Comparison of ENCODE assay signal across 9 mouse cellular contexts in genomic region chr11:88164213-88164723, GRCm38 (mm10). TPM values are rescaled to one million over a fixed set of nuclear protein-coding genes. Genes with fewer than 3 reads are reported as not detected.
DNase-seq lines count a peak whose midpoint lies in the region; ATAC-seq and TF ChIP-seq lines count a peak whose summit lies in the region.
"Had no signal": no experiment of that assay in that cellular context is flagged by ENCODE, and none has a peak within 500 bp of the region (broad histone marks: within the 10 kb centered on the region; RNA-seq: fewer than 3 reads in every experiment).

No protein-coding gene starts in this region.

- ATAC-seq in forebrain, embryonic 13.5 days, result no peak
- no peak for ATAC-seq in forebrain, embryonic 11.5 days (replicated peaks; ENCODE audit: low FRiP score)
- ATAC-seq in lung, embryonic 14.5 days (ENCODE audit: insufficient read depth), result no peak
- ATAC-seq in hindbrain, embryonic 13.5 days (ENCODE audit: low FRiP score), result no peak
- ATAC-seq: midbrain, embryonic 13.5 days had no signal

- H3K9me3 ChIP-seq in forebrain, embryonic 13.5 days (replicated peaks), result no peaks in the 10 kb centered on the region
- H3K9me3 ChIP-seq in forebrain, embryonic 11.5 days (ENCODE audit: control insufficient read depth, low read length), result no peaks in the 10 kb centered on the region
- no peaks in the 10 kb centered on the region for H3K9me3 ChIP-seq in lung, embryonic 14.5 days (ENCODE audit: low read depth, low read length)
- no peaks in the 10 kb centered on the region for H3K9me3 ChIP-seq in hindbrain, embryonic 13.5 days
- H3K9me3 ChIP-seq: midbrain, embryonic 13.5 days had no signal

- no peak for DNase-seq in forebrain, embryonic 11.5 days (ENCODE audit: low spot score)
- no peak for DNase-seq in lung, embryonic 14.5 days
- no peak for DNase-seq in lung, adult 2 months
- no peak for DNase-seq in cerebellum, postnatal 10 days
- no peak for DNase-seq in left cerebral cortex, postnatal 4 days

- H3K36me3 ChIP-seq in forebrain, embryonic 13.5 days (ENCODE audit: poor library complexity, severe bottlenecking), result no peaks in the 10 kb centered on the region
- no peaks in the 10 kb centered on the region for H3K36me3 ChIP-seq in forebrain, embryonic 11.5 days (ENCODE audit: control insufficient read depth, insufficient read depth, low read length)
- H3K36me3 ChIP-seq in lung, embryonic 14.5 days (ENCODE audit: insufficient read depth), result no peaks in the 10 kb centered on the region
- H3K36me3 ChIP-seq in hindbrain, embryonic 13.5 days, result no peaks in the 10 kb centered on the region
- H3K36me3 ChIP-seq: midbrain, embryonic 13.5 days had no signal

- peaks cover 62% of the 10 kb centered on the region for H3K4me1 ChIP-seq in forebrain, embryonic 13.5 days
- peaks cover 27% of the 10 kb centered on the region for H3K4me1 ChIP-seq in forebrain, embryonic 11.5 days (replicated peaks; ENCODE audit: control insufficient read depth, insufficient read depth, low read length)
- H3K4me1 ChIP-seq in lung, embryonic 14.5 days (ENCODE audit: insufficient read depth), result peaks cover 30% of the 10 kb centered on the region
- H3K4me1 ChIP-seq in lung, adult 2 months (ENCODE audit: control insufficient read depth, insufficient read depth, low read length), result peaks cover 26% of the 10 kb centered on the region
- H3K4me1 ChIP-seq in hindbrain, embryonic 13.5 days (replicated peaks), result peaks cover 64% of the 10 kb centered on the region
- peaks cover 41% of the 10 kb centered on the region for H3K4me1 ChIP-seq in olfactory bulb, adult 2 months (ENCODE audit: control insufficient read depth, insufficient read depth, low read length)

- no peak for TF ChIP-seq POLR2A in lung, adult 2 months (IDR thresholded peaks at IDR 0.05; ENCODE audit: borderline replicate concordance, extremely low read depth, low read depth, low read length)
- no peak for TF ChIP-seq POLR2A in olfactory bulb, adult 2 months (IDR thresholded peaks at IDR 0.05; ENCODE audit: insufficient read depth, low read depth, low read length)

- H3K4me3 ChIP-seq in forebrain, embryonic 13.5 days, result no peak overlapping the region
- no peak overlapping the region for H3K4me3 ChIP-seq in forebrain, embryonic 11.5 days (ENCODE audit: low read depth, low read length)
- no peak overlapping the region for H3K4me3 ChIP-seq in lung, embryonic 14.5 days (ENCODE audit: low read depth, low read length)
- no peak overlapping the region for H3K4me3 ChIP-seq in lung, adult 2 months (replicated peaks; ENCODE audit: extremely low read depth, low read depth, low read length)
- H3K4me3 ChIP-seq in hindbrain, embryonic 13.5 days, result no peak overlapping the region
- no peak overlapping the region for H3K4me3 ChIP-seq in olfactory bulb, adult 2 months (ENCODE audit: insufficient read depth, low read depth, low read length)
- H3K4me3 ChIP-seq: midbrain, embryonic 13.5 days had no signal

- 84% methylated on average over 7 of the region's 7 CpGs for WGBS in forebrain, embryonic 13.5 days
- whole genome bisulfite sequencing in forebrain, embryonic 11.5 days, result 90% methylated on average over 7 of the region's 7 CpGs
- 82% methylated on average over 7 of the region's 7 CpGs for WGBS in lung, embryonic 14.5 days
- 69% methylated on average over 7 of the region's 7 CpGs for WGBS in lung, adult 2 months
- WGBS in hindbrain, embryonic 13.5 days, result 83% methylated on average over 7 of the region's 7 CpGs
- WGBS in olfactory bulb, adult 2 months, result 78% methylated on average over 7 of the region's 7 CpGs

- intact Hi-C loops in left cerebral cortex, postnatal 4 days (cut with DNase I), result loop anchor here (10.0 kb wide), 1 partner anchor 69 kb away; the partner anchor contains the start of gene Cuedc1

- H3K27ac ChIP-seq in forebrain, embryonic 13.5 days, result peak overlapping the region; percentile 35; the same call in 1 of the 2 replicates
- no peak overlapping the region for H3K27ac ChIP-seq in forebrain, embryonic 11.5 days (ENCODE audit: low read depth, low read length)
- peak overlapping the region; percentile 80 for H3K27ac ChIP-seq in lung, embryonic 14.5 days (ENCODE audit: low read depth)
- peak overlapping the region; percentile 44 for H3K27ac ChIP-seq in hindbrain, embryonic 13.5 days
- peak overlapping the region; percentile 69; the same call in 1 of the 2 replicates for H3K27ac ChIP-seq in olfactory bulb, adult 2 months (ENCODE audit: insufficient read depth, low read depth, low read length)
- H3K27ac ChIP-seq: midbrain, embryonic 13.5 days had no signal

- no peaks in the 10 kb centered on the region for H3K27me3 ChIP-seq in forebrain, embryonic 13.5 days
- no peaks in the 10 kb centered on the region for H3K27me3 ChIP-seq in forebrain, embryonic 11.5 days (ENCODE audit: control insufficient read depth, insufficient read depth, low read length)
- H3K27me3 ChIP-seq in lung, embryonic 14.5 days (ENCODE audit: insufficient read depth, low read length), result no peaks in the 10 kb centered on the region
- peaks cover 5% of the 10 kb centered on the region; the same call in 1 of the 2 replicates for H3K27me3 ChIP-seq in hindbrain, embryonic 13.5 days

- no peak overlapping the region; the same call in 1 of the 2 replicates for H3K9ac ChIP-seq in forebrain, embryonic 13.5 days
- no peak overlapping the region for H3K9ac ChIP-seq in forebrain, embryonic 11.5 days (ENCODE audit: low read length)
- no peak overlapping the region; the same call in 1 of the 2 replicates for H3K9ac ChIP-seq in lung, embryonic 14.5 days
- H3K9ac ChIP-seq in hindbrain, embryonic 13.5 days, result 0 out of 2 replicates have a peak overlapping the region, but pooled peaks have one; percentile 24
- H3K9ac ChIP-seq: midbrain, embryonic 13.5 days had no signal

- no peak for TF ChIP-seq CTCF in lung, embryonic 14.5 days (IDR thresholded peaks at IDR 0.05; ENCODE audit: low read depth)
- TF ChIP-seq CTCF in lung, adult 2 months (IDR thresholded peaks at IDR 0.05; ENCODE audit: insufficient read depth, low read length), result no peak
- no peak for TF ChIP-seq CTCF in olfactory bulb, adult 2 months (IDR thresholded peaks at IDR 0.05; ENCODE audit: insufficient read depth, low read depth, low read length)

- no peak overlapping the region for H3K4me2 ChIP-seq in forebrain, embryonic 13.5 days
- no peak overlapping the region for H3K4me2 ChIP-seq in forebrain, embryonic 11.5 days (ENCODE audit: low read depth, low read length, severe bottlenecking)
- H3K4me2 ChIP-seq in lung, embryonic 14.5 days, result no peak overlapping the region
- H3K4me2 ChIP-seq in hindbrain, embryonic 13.5 days, result no peak overlapping the region
- H3K4me2 ChIP-seq: midbrain, embryonic 13.5 days had no signal

RNA-seq across cellular contexts. Expression of gene Mrps23, which starts 39.9 kb away (rescaled TPM):
- 70.4 and 70.9 TPM in 2 replicates for polyA plus RNA-seq in forebrain, embryonic 13.5 days (2015; fragmentation: Nextera tagmentation; extraction: Ambion mirVana)
- 70.8 and 71.7 TPM in 2 replicates for polyA plus RNA-seq in forebrain, embryonic 11.5 days (2014; fragmentation: Nextera tagmentation; extraction: Ambion mirVana)
- 55.1 and 57.6 TPM in 2 replicates for polyA plus RNA-seq in lung, embryonic 14.5 days (2014; fragmentation: Nextera tagmentation; extraction: Ambion mirVana)
- polyA plus RNA-seq in lung, adult 2 months (2012; rRNA removed), result 23.3 and 39.0 TPM in 2 replicates
- 71.1 TPM in 2 replicates for polyA plus RNA-seq in hindbrain, embryonic 13.5 days (2015; fragmentation: Nextera tagmentation; extraction: Ambion mirVana)
- polyA plus RNA-seq in olfactory bulb, adult 2 months (2012; ENCODE audit: insufficient read depth, insufficient read length, low replicate concordance, missing spikeins), result not detected in 2 replicates
- 10 to 100 TPM; 55.2 to 65.1 TPM for total RNA-seq in left cerebral cortex, postnatal 4 days (2021)

Comparison
In these comparisons a context has a peak if more than half of its experiments do, and no peak if none do; other contexts are left out.
1. RNA of gene Mrps23, which starts 39.9 kb away (polyA plus RNA-seq): 71.1 TPM in hindbrain, embryonic 13.5 days, 70.4 to 70.9 TPM in forebrain, embryonic 13.5 days, 70.8 to 71.7 TPM in forebrain, embryonic 11.5 days, 55.1 to 57.6 TPM in lung, embryonic 14.5 days and 23.3 to 39.0 TPM in lung, adult 2 months; not detected in olfactory bulb, adult 2 months; every median in the first group is over 10 times any median in the second.